Mouse (Mus musculus): Measurements from ENCODE around the gene Negr1. TPM values are rescaled to one million over a fixed set of nuclear protein-coding genes. Genes with fewer than 3 reads are reported as not detected.

Gene Negr1
- polyA plus RNA-seq, 2 experiments from 2014 or later: 0.69 TPM; not detected in 1

DNA sequence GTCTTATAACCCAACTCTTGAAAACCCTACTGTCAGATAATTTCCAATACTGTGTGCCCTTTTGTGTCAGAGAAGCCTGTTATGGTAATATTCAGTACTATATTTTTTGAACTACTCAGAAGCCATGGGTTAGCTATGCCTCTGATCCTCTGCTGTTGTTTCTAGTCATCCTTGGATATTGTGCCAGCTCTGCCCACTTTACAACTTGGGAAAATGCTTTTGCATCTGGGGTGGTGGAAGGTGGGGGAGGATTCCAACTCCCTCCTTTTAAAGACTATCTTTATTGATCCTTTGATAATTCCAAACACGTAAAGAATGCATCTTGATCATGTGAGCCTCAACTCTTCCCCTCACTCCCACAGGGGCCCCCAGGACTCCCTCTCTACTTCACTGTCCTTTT lies 361.6 kb downstream of the Negr1 start:
- ATAC-seq: no peak

DNA sequence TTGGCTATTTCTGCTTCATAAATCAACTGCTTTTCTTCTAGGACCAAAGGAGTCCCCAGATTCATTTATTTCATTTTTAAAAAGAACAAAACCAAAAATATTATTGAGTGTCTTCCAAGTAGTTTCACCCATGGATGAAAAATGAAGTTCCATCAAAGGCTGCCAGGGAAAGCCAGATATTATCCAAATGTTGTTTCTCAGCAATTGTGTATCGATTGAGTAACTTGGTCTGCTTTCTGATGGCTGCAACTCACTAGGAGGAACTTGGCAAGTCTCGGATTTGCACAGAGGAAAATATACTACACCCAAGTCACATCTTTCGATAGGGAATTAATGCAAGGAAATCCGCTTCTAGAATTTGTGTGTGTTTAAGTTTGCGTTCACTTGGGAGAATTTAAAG lies 363.5 kb downstream of the Negr1 start:
- ATAC-seq: no peak

DNA sequence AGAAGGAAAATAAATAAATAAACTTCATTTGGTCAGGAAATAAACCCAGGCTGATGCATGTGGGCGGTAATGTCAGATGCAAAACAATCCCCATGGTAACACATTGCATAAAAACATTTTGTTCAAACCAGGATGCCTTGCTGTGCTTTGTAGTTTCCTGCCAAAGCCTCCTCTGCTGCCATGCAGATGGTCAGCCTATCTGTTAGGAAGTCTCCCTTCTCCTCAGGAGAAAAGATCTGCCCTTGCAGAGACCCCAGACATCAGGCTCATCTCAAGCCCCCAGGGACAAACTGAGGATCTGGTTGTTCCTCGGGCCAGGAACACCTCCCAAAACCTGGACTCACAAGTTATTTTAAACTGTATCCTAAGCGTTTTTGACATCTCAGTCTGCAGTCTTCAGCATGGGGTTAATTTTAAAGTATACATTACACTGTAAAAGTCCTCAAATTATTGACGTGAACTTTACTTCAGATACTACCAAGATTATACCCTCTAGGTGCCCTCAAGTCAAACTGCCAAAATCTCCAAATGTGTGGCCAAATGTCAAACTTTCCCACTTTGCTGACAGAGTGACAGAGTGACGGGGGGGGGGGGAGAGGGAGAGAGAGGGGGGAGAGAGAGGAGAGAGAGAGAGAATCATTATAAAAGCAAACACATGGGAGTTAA lies 366.9 kb downstream of the Negr1 start:
- no peak for ATAC-seq

DNA sequence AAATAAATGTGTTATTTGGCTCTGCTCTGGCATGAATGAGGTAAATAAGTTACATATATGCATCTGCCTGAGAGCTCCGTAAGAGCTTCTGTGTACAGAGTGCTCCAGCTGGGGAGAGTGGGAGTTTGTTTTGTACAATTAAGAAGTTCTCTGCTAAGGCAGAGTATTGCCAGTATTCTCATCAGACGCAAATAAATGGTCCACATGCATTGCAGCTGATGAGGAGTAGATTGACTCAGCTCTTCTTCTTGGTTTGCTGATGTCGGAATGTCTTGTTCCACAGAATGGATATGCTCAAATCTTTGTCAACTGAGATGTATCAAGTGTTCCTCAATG lies 367.4 kb downstream of the Negr1 start:
- ATAC-seq: no peak

DNA sequence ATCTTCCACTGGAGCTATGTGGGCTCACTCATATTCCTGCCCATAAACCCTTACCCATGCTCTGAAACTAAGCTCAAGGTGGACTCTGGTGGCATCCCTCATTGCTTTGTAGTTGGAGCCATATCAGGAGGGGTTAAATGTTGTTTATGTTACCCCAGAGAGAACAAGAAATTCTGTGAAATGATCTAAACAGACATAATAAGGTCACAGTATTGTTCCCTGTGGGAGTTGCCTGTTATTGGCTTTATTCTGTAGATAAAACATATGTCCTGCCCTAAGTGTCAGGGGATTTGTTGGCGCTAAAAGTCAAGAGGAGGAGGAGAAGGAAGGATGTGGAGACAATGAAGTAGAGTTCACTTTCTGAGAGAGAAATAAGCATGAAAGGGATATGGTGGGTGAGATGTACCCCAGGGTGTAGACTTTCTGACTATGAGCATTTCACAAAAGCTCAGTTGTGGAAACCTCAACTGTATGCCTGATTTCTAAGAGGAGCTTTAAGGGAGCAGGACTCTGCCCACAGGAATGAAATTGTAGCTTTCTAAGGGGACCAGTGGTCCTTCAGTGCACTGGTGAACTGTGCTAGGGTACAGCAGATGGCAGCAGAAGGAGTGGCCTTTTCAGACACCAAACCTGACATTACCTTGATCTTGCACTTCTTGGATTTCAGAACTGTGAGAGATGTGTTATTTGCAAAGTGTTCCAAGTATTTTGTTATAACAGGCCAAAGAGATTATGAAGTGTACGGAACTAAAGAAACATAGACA lies 368.3 kb downstream of the Negr1 start:
- ATAC-seq: no peak

DNA sequence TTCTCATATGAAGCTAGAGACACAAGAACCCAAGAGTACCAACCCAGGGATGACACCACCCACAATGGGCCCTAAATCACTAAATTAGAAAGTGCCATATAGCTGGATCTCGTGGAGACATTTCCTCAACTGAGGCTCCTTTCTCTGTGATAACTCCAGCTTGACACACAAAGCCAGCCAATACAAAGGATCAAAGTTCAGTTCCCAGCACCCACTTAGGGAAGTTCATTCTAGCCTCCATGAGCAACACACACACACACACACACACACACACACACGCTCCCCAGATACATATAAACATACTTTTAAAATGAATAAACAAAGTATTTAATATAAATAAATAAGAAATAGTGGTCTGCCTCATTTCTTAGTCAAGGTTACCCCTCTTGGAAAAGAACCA lies 369.4 kb downstream of the Negr1 start:
- no peak for ATAC-seq

DNA sequence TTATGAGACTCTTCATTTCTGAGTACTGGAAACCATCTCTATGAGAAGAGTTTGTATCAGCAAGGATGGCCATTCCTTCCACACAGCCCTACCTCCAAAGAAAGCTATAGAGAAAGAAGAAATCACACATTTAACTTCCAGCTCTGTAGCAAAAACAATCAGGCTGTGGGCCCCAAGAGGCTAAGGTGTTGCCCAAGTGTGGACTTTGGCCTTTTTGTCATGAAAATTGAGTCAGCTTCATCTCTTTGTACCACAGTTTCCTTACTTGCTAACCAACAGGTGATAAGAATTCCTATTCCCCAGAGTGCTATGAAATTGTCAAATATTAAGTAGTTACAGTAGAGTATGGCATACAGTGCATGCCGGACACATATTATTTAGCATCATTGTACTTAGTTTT lies 369.9 kb downstream of the Negr1 start:
- ATAC-seq: no peak

DNA sequence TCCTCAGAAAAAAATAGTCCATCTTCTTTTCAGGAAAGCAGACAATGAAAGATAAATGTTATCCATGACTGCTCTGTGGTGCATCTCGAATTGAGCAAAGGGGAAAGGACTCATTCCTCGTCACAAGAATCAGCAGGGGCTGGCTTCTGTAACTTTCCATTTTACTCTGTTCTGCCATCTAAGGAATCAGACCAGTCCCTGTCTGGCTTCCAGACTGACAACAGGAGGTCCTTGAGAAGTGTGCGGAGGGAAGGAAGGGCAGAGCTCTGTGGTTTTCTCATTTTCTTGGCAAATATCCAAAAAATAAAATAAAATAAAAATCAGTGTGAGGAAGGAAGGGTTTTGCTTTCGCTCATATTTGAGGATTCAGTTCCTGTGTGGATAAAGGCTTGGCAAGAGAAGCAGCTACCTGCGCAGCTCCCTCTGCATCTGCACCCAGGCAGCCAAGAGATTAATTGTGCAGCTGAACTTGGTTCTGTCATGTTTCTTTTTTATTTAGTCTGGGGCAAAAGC lies 373.2 kb downstream of the Negr1 start:
- ATAC-seq: no peak

DNA sequence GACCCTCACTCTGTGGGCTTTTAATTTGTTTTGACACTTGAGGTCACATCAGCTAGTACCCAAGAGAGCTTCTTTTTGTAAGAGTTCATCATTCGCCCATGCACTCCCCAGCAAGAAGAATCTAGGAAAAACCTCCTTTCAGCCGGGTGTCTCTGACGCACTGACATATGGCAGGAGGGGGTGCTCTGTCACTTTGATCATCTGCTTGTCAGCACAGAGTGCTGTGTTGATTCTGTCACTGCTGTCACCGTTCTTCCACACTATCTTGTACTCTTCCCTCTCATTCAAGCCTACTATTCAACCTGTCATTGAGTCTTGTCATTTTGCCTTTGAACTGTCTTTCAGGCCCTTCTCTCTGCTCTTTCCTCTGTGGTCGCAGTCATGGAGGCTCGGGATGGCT lies 385.8 kb downstream of the Negr1 start:
- no peak for ATAC-seq

DNA sequence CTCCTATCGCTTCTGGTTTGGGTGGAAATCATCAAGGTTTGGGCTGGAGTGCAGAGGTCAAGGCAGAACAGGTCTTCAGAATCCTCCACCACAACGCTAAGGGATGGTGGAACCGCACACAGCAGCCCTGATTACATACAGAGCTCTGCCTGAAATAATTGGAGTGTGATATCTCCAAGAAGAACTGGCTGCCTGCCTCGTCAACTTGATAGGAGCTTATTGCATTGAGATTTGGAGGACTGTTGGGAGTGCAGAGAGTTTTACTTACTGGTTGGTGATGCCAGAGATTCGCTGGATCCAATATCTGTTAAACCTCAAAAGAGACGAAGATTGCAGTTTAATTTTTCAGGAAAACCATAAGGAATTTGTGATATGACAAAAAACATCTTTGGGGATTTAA lies 391.4 kb downstream of the Negr1 start:
- no peak for ATAC-seq

DNA sequence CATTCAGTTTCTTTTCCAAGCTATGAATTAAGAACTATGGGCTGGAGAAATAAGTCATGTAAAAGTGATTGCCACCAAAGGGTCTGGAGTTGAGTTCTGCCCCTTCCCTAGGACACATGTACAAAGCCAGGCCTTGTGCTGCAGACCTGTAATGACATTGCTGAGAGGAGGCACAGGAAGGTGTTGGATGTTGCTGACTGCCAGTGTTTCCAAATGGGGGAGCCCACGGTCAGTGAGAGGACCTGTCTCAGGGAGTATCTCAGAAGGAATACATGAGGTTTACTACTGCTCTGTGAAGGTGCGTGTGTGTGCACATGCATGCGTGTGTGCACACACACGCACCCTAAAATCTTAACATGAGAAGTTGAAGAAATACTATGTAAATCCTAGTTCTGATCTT lies 393.5 kb downstream of the Negr1 start:
- ATAC-seq: no peak

DNA sequence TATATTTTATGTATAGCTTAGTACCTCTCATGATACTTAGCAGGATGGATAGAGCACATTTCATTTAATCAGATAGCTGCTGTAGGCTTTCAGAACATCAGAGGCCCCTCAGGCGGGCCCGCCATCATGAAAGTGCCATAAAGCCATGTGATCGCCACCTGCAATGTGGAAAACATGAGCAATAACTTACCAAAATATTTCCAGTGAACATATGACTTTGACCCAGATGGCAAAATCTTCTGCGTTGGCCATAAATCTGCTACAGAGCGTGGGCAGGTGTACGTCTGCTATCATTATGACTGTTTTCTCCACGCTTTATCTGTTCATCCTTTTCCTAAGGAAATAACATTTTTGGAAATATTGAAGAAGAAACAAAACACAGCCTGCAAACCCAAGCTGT lies 397.0 kb downstream of the Negr1 start:
- no peak for ATAC-seq

DNA sequence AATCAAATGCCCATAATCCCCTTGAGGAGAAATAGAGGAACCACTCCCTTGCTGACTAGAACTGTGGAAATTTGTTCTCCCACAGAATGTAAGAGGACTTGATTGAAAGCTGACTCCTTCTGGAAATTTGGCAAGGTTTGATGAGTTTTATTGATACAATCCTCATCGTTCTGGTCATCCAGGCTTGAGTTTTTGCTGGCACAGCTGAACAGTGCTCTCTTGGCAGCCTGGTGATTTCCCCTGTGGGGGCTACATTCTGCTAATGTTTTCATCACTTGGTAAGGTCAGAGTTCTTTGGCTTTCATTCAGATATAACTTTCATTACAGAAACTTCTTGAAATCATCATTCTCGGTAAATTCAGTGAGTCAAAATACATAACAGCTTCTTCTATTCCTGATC lies 407.2 kb downstream of the Negr1 start:
- no peak for ATAC-seq

DNA sequence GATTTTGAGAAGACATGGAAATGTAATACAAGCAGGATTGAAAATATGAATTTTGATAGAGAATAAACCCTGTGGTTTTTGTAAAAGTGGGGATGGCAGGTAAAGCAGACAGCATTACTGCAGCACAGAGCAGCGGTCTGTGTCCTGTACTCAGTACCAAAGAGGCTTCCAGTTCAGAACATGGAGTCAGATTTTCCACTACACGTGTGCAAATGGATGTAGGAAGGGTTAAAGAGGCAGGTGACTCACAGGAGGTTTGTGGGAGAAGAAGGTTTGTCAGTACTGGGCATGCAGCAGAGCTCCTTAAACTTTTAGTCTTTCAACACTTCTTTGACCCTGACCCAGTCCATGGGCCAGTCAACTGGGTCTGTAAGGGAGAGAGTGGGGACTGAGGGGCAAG lies 409.5 kb downstream of the Negr1 start:
- ATAC-seq: no peak

DNA sequence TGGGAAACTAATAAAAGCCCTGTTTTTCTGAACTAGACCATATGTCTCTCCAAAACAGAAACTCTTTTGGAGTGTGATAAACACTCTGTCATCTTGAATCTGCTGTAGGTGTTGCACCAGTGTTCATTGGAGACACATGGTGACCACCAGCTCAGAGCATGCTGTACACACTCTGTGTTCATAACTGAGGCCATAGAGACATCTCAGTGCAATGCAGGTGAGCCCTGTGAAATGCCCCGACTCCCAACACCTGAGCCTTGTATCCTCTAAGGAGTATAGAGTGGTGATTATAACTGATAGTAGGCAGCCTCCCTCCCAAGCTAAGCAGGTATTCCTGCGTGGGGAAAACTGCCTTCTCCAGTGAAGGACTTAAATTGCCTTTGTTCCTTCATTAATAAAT lies 415.2 kb downstream of the Negr1 start:
- ATAC-seq: no peak

DNA sequence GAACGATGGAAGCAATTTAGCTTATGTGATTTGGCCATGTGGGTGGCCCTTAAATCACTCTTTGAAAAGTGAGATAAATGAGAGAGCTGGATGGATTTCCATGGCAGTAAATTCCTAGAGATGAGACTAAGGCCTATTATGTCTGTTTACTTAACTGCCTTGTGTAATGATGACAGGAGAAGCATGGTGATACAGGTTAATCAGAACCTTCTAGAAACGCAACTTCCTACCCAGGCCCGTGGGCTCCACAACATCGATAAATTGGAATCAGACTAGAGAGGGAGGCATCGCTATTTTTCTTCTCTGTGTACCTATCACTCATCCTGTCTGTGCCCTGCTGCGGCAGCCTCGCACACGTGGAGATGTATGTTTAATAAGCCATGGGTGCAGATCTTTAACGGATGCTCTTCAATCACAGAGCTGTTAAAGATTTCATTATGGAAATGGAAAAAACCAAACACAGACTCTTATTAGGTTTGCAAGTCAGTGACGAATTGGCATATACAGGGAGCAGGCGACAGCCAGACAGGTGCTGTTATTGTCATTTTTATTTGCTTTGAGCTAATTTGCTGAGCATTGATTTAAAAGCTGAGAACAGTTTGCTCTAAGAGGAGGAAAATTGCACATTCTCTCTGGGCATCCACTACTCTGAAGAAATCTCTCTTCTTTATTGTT lies 418.6 kb downstream of the Negr1 start:
- no peak for ATAC-seq

DNA sequence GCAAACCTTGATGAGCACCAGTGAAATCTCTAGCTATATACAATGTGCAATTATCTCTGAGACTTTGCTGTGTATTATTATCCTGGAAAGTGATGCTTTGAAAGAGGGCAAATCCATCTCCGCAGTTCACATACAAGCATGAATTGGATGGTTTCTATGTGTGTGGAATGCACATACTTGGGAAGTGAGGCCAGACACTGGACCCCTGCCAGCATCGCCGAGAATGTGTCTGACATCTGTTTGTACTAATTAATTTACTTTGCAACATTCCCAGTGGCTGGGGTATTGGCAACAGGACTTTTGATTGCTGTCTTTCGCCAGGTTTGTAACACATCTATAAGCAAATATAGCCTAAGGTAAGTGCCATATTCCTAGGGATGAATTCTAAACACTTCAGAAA lies 420.5 kb downstream of the Negr1 start:
- ATAC-seq: no peak

DNA sequence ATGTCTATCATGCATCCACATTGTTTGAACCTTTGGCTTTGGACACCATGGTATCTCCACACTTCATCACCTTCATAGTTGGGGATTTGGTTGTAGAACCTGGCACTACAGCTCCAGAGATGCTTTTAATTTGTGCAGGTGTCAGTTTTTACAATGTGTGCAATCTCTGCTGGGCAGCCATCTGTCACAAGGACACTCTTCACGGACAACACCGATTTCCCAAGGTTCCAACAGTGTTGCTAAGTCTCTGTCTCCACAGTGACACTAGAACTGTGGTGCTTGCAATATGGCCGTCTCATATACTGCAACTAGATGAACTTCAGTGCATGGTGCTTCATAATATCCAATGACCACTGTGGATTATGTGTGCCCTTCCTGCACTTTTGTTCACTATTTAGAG lies 425.5 kb downstream of the Negr1 start:
- ATAC-seq: no peak

DNA sequence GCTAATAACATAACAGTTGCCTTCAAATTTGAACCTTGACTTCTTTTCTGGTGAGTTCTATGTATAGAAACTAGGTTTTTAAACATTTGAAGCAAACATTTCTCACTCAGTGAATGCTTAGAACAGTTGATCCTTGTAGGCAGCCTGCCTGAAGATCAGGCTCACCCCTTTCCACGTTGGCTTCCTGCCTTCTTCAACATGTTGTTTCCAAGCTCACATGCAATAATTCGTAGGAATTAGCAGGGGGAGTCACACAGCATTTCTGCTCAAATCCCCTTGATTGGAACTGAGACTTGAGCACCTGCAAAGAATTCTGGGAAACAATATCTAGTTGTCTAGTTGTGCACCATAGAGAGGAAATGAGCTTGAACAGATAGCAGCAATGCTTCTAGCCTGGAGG lies 430.6 kb downstream of the Negr1 start:
- ATAC-seq: no peak

DNA sequence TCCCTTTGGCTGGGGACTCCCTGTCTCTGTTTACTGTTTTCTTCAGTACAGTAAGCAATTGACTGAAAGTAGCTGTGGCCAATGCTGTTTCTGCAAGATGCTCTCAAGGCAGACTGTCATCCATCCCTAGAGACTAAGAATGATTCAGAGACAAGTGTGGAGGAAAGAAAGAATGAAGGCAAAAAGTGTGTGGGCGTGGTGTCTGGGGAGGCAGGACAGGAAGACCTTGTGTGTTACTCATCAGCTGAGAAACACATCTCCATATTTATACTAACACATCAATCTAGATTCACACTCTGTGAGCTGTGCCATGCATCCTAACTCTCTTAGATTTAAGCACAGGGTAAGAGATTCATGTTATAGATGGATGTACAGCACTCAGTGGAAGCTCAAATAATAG lies 431.2 kb downstream of the Negr1 start:
- ATAC-seq: no peak

DNA sequence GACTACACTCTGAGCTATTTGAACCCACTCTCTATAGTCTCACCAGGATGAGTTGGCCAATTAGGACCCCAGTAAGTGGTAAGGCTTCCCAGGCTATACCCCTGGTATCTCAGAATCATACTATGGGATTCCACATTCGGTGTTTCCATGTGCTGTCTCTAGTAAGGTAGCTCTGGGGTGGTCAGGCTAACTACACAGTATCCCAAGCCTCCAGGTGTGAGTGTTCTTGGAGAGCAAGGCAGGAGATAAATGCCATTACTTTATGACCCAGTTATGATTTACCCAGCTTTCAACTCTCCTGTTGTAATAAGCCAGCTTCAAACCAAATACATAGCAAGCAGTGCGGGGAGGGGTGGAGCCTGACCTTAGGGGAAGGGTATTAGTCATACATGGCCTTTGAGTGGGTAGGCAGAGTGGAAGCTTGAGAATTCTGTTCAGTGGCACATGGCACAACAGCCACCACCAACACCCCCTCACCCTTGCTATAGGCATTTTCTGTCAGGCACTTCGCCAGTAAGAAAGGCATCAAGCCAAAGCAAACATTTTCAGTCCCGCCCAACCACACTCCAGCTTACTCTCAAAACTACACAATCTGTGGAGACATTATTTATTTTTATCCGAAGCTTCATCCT lies 437.7 kb downstream of the Negr1 start:
- no peak for ATAC-seq

DNA sequence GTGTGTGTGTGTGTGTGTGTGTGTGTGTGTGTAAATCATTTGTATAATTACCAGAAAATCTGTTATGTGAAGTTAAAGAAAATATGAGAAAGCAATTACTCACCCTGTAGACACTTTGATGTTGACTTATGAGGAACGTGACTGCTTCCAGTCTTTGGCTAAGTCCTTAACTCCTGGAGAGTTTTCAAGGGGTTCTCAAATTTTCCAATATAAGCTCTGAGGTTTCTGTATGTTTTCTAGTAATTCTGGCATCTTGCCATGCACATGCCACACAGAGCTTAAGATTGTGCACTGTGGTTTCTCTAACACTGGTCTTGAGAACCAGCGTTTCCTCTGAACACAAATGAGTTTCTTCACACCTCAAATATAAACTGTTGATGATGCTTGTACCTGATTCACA lies 460.0 kb downstream of the Negr1 start:
- ATAC-seq: no peak

DNA sequence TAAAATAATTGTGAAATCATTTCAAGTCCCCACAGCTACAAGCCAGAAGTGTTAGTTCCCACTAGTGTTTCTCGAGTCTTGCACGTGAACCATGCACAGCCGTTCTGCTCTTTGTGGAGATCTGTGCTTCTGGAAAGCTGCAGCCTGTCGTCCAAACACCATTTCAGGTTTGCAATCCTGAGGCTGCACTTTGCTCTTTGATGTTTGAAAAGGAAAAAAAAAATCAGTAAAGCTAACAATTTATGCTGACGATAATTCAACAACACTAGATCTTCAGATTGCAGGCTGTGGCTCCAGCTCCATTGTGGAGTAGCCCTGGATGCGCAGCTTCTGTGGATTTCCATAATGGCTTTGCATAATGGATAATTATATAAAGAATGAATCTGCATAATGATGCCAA lies 463.0 kb downstream of the Negr1 start:
- no peak for ATAC-seq

All from activated CD4-positive, CD25-positive, alpha-beta regulatory T cell, adult 4 months (primary cell).